In genomic region chr2:126195631-126196356, GRCm38 (mm10) we compare ENCODE assay signal across 31 mouse cellular contexts. TPM values are rescaled to one million over a fixed set of nuclear protein-coding genes. Genes with fewer than 3 reads are reported as not detected.
"Had no signal": no experiment of that assay in that cellular context is flagged by ENCODE, and none has a peak within 500 bp of the region (broad histone marks: within the 10 kb centered on the region; RNA-seq: fewer than 3 reads in every experiment).

No protein-coding gene starts in this region.

- ATAC-seq: midbrain, embryonic 15.5 days had no signal

- H3K9ac ChIP-seq: liver, embryonic 13.5 days; midbrain, embryonic 15.5 days; neural tube, embryonic 13.5 days had no signal

- H3K27me3 ChIP-seq: liver, embryonic 13.5 days; midbrain, embryonic 15.5 days; neural tube, embryonic 13.5 days had no signal

- H3K4me3 ChIP-seq: liver, embryonic 13.5 days; midbrain, embryonic 15.5 days; myocyte; neural tube, embryonic 13.5 days had no signal

- H3K4me1 ChIP-seq: midbrain, embryonic 15.5 days; neural tube, embryonic 13.5 days had no signal

- DNase-seq: kidney, adult 9 months; kidney, postnatal 14 days; kidney, postnatal 4 days; liver, embryonic 13.5 days; lung, adult 2 months; lung, postnatal 14 days; lung, postnatal 4 days; retina, postnatal 1 day; right cerebral cortex, postnatal 4 days; thymus, adult 2 months; thymus, postnatal 14 days; thymus, postnatal 4 days had no signal

- H3K36me3 ChIP-seq: liver, embryonic 13.5 days; midbrain, embryonic 15.5 days; neural tube, embryonic 13.5 days had no signal

- H3K4me2 ChIP-seq: liver, embryonic 13.5 days; midbrain, embryonic 11.5 days; midbrain, embryonic 15.5 days; neural tube, embryonic 13.5 days had no signal

- H3K9me3 ChIP-seq: liver, embryonic 13.5 days; midbrain, embryonic 15.5 days; neural tube, embryonic 13.5 days had no signal

- H3K27ac ChIP-seq: liver, embryonic 13.5 days; midbrain, embryonic 15.5 days; neural tube, embryonic 13.5 days; stomach, postnatal 0 days had no signal

RNA-seq across cellular contexts. Expression of gene Gm17555, which starts 19.1 kb away (rescaled TPM):
- total RNA-seq: layer of hippocampus, adult 18-20 months; layer of hippocampus, postnatal 25 days; left cerebral cortex, adult 18-20 months; left cerebral cortex, postnatal 25 days; liver, adult 2 months; megakaryocyte-erythroid progenitor cell, adult 5-6 weeks; monocyte, adult 5-6 weeks; neutrophil, adult 5-6 weeks had no signal
- polyA plus RNA-seq: kidney, embryonic 16.5 days; limb, embryonic 11.5 days; liver, adult 2 months; liver, embryonic 13.5 days; liver, embryonic 16.5 days; lung, adult 2 months; lung, embryonic 16.5 days; midbrain, embryonic 11.5 days; midbrain, embryonic 15.5 days; myocyte; neural tube, embryonic 13.5 days; stomach, embryonic 14.5 days; stomach, postnatal 0 days; thymus, adult 2 months had no signal

RNA-seq across cellular contexts. Expression of gene Fam227b, which starts 44.0 kb away (rescaled TPM):
- total RNA-seq: left cerebral cortex, postnatal 25 days; liver, adult 2 months; megakaryocyte progenitor cell, adult 5-6 weeks; megakaryocyte-erythroid progenitor cell, adult 5-6 weeks; neutrophil, adult 5-6 weeks had no signal
- polyA plus RNA-seq: kidney, embryonic 16.5 days; limb, embryonic 11.5 days; liver, adult 2 months; liver, embryonic 13.5 days; liver, embryonic 16.5 days; lung, adult 2 months; lung, embryonic 16.5 days; midbrain, embryonic 11.5 days; midbrain, embryonic 15.5 days; myocyte; stomach, embryonic 14.5 days; stomach, postnatal 0 days; thymus, adult 2 months had no signal
